Mouse (Mus musculus): ENCODE data around the gene 2410137M14Rik. TPM values are rescaled to one million over a fixed set of nuclear protein-coding genes. Genes with fewer than 3 reads are reported as not detected.

The 2410137M14Rik gene
- polyA plus RNA-seq, 1 experiment: 1.5 TPM

DNA sequence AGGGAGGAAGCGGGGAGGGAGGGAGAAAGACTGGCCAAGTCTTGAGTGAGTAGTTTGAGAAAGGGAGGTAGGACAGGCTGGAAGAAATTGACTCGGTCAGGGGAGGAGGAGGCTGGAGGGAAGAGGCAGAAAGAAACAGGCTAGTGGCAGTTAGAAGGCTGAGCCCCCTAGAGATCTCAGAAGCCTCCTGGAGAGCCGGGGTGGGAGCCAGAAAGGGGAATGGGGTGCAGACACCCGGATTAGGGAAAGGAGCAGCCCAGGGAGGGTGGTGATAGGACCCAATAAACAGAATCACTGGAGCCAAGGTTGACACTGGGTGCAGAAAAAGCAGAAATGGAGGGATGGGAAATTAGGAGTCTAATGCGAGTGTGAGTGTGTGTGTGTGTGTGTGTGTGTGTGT, 37.3 kb downstream of the 2410137M14Rik start:
- no peak for DNase-seq (ENCODE audit: low read depth)
- TF ChIP-seq CTCF (IDR thresholded peaks at IDR 0.05; ENCODE audit: borderline replicate concordance, extremely low read depth, insufficient read depth, insufficient read length) (no peak), POLR2A (IDR thresholded peaks at IDR 0.05; ENCODE audit: borderline replicate concordance, extremely low read depth, insufficient read depth, insufficient read length, poor library complexity, severe bottlenecking) (no peak)

- no peak for TF ChIP-seq CTCF (IDR thresholded peaks at IDR 0.05; ENCODE audit: borderline replicate concordance, extremely low read depth, insufficient read depth, insufficient read length)
- TF ChIP-seq POLR2A (IDR thresholded peaks at IDR 0.05; ENCODE audit: borderline replicate concordance, extremely low read depth, insufficient read depth, insufficient read length, poor library complexity, severe bottlenecking): no peak
- no peak for DNase-seq (ENCODE audit: low read depth)
These were observed 38.1 kb downstream of the 2410137M14Rik start, which contains the start of gene Rnf39 for GRCm38 (mm10) chr17:36942791-36943471. Rnf39 (plus strand) TSS chr17:36942918.

DNA sequence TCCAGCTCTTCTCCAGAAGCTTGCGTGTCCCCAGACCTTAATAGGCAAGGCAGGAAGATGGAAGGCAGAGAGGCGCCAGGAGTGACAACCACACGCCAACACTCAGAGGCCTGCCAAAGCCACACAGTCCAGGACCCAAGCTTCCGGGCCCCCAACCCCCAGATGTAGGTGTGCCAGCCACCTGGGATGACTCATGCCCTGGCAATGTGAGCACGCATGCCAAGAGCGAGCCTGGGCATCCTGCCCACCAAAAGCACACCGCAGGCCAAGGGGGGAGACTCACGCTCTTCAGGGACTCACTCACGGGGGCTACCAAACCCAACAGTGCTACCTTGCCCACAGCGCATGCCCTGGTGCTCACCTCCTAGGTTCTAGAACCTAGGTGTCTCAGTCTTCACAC, 38.6 kb downstream of the 2410137M14Rik start:
- DNase-seq (ENCODE audit: low read depth): peak; percentile 55
- no peak for TF ChIP-seq CTCF (IDR thresholded peaks at IDR 0.05; ENCODE audit: borderline replicate concordance, extremely low read depth, insufficient read depth, insufficient read length)
- TF ChIP-seq POLR2A (IDR thresholded peaks at IDR 0.05; ENCODE audit: borderline replicate concordance, extremely low read depth, insufficient read depth, insufficient read length, poor library complexity, severe bottlenecking): no peak

DNA sequence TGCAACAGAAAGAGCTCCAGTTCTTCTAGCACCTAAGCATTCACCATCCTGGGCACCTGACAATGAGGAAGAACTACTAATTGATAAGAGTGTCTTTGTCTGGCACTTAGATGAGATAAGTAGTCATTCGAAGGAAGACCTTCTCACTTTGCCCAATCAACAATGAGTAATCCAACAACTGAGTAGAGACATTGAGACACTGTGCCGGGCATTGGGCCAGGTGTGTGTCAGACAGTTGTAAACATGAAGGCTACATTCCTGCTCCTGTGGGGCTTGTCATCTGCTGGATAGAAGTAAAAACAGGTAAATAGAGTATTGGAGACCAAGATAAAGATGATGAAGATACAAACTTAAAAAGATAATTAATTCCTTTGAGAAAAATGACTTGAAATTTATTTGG, 43.0 kb downstream of the 2410137M14Rik start:
- no peak for DNase-seq (ENCODE audit: low read depth)
- TF ChIP-seq CTCF (IDR thresholded peaks at IDR 0.05; ENCODE audit: borderline replicate concordance, extremely low read depth, insufficient read depth, insufficient read length) (no peak), POLR2A (IDR thresholded peaks at IDR 0.05; ENCODE audit: borderline replicate concordance, extremely low read depth, insufficient read depth, insufficient read length, poor library complexity, severe bottlenecking) (no peak)

- TF ChIP-seq CTCF (IDR thresholded peaks at IDR 0.05; ENCODE audit: borderline replicate concordance, extremely low read depth, insufficient read depth, insufficient read length): no peak
- TF ChIP-seq POLR2A (IDR thresholded peaks at IDR 0.05; ENCODE audit: borderline replicate concordance, extremely low read depth, insufficient read depth, insufficient read length, poor library complexity, severe bottlenecking): no peak
- DNase-seq (ENCODE audit: low read depth): no peak
These were observed 49.2 kb downstream of the 2410137M14Rik start for GRCm38 (mm10) chr17:36931806-36932205.

DNA sequence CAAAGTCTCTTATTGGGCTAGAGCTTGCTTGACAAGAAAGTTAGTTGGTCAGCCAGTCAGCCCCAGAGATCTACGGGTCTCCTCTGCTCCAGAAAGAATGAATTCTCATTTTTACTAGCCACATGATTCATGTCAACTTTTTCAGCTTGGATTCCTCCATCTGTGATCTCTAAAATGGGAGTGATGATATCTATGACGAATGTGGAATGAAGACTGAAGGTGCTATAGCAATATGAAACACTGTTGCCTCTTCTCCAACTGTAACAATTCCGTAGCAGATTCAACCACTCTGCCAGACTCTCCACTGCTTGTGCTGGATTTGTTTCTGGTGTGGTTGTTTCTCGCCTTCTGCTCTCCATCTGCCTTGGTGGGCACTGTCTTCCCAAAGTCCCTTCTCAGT, 49.9 kb downstream of the 2410137M14Rik start:
- DNase-seq (ENCODE audit: low read depth): no peak
- TF ChIP-seq CTCF (IDR thresholded peaks at IDR 0.05; ENCODE audit: borderline replicate concordance, extremely low read depth, insufficient read depth, insufficient read length) (no peak), POLR2A (IDR thresholded peaks at IDR 0.05; ENCODE audit: borderline replicate concordance, extremely low read depth, insufficient read depth, insufficient read length, poor library complexity, severe bottlenecking) (no peak)

DNA sequence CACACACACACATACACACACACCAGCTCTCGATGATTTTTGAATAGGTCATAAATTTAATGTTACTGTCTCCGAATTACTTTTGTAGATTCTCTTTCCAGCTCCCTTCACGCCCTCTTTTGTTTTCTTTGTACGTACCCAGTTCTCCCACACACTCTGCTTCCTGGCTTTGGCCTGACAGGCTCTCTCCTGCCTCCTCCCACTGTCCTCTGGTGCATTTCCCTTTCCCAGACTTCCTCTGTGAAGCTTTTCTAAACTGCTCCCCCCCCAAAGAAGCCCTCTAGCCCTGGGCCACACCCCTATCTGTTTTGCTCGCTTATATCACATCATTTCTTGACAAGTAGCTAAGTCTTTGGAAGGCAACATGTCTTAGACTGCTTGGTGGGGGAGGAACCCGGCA, 50.8 kb downstream of the 2410137M14Rik start:
- no peak for DNase-seq (ENCODE audit: low read depth)
- TF ChIP-seq CTCF (IDR thresholded peaks at IDR 0.05; ENCODE audit: borderline replicate concordance, extremely low read depth, insufficient read depth, insufficient read length) (no peak), POLR2A (IDR thresholded peaks at IDR 0.05; ENCODE audit: borderline replicate concordance, extremely low read depth, insufficient read depth, insufficient read length, poor library complexity, severe bottlenecking) (no peak)

DNA sequence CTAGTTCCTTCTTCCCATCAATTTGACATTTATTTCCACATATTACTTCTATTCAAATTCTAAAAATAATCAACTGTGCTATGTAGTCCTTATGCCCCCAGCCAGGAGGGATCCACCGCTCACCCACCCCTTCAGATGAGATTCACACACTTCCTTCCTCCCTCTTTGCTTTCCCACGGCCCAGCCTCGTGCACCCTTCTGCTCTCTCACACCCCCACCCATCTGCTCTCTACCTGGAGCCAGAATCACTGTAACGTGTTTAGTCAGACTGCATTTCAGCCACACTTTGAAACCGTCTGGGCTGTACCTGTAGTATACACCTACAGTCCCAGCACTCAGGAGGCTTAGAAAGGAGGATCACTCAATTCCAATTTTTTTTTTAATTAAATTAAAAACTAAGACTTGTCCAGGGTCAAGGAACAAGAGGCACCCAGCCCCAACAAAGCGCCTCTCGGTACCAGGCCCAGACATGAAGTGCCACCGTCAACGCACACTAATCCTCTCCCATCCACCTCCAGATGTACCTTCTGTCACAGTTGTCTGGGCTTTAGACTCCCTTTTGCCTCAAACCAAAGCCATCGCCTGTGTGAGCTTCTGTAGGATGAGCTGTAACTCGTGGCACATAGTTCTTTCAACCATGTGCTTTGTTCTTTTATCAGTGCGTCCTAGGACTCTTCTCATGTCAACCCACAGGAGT, 51.7 kb downstream of the 2410137M14Rik start:
- no peak for DNase-seq (ENCODE audit: low read depth)

More for the DNA sequence above, 51.7 kb downstream of the 2410137M14Rik start:
- TF ChIP-seq POLR2A (IDR thresholded peaks at IDR 0.05; ENCODE audit: borderline replicate concordance, extremely low read depth, insufficient read depth, insufficient read length, poor library complexity, severe bottlenecking): no peak
- TF ChIP-seq CTCF (IDR thresholded peaks at IDR 0.05; ENCODE audit: borderline replicate concordance, extremely low read depth, insufficient read depth, insufficient read length): no peak

Other genes with a start within 250 kb of the 2410137M14Rik start
- not detected in 2 replicates for gene H2-M10.5, start 208.3 kb downstream of the 2410137M14Rik start, polyA plus RNA-seq (2012; rRNA removed)
- not detected in 2 replicates for gene H2-M10.6, start 169.1 kb downstream of the 2410137M14Rik start, polyA plus RNA-seq (2012; rRNA removed)
- 25.3 and 33.7 TPM in 2 replicates for gene Trim26, start 144.1 kb downstream of the 2410137M14Rik start, polyA plus RNA-seq (2012; rRNA removed)
- gene Trim15, start 114.0 kb downstream of the 2410137M14Rik start, polyA plus RNA-seq (2012; rRNA removed): 0.09 and 0.16 TPM in 2 replicates
- 0.19 and 0.52 TPM in 2 replicates for gene Trim10, start 111.7 kb downstream of the 2410137M14Rik start, polyA plus RNA-seq (2012; rRNA removed)
- gene Trim40, start 91.1 kb downstream of the 2410137M14Rik start, polyA plus RNA-seq (2012; rRNA removed): 0.08 TPM in 1 of 2 replicates, not detected in the other
- not detected in 2 replicates for gene Trim31, start 83.1 kb downstream of the 2410137M14Rik start, polyA plus RNA-seq (2012; rRNA removed)
- gene Rnf39, start 38.3 kb downstream of the 2410137M14Rik start, polyA plus RNA-seq (2012; rRNA removed): 0.18 and 0.19 TPM in 2 replicates
- gene Ppp1r11, start 29.5 kb downstream of the 2410137M14Rik start, polyA plus RNA-seq (2012; rRNA removed): 143 and 150 TPM in 2 replicates
- gene Znrd1, start 22.7 kb downstream of the 2410137M14Rik start, polyA plus RNA-seq (2012; rRNA removed): 41.8 and 55.2 TPM in 2 replicates
- gene Znrd1as, start 22.6 kb downstream of the 2410137M14Rik start, polyA plus RNA-seq (2012; rRNA removed): 3.5 TPM in 2 replicates
- 13.4 and 16.0 TPM in 2 replicates for gene H2-M5, start 8.3 kb upstream of the 2410137M14Rik start, polyA plus RNA-seq (2012; rRNA removed)
- gene Zfp57, start 19.9 kb upstream of the 2410137M14Rik start, polyA plus RNA-seq (2012; rRNA removed): 352 and 386 TPM in 2 replicates
- gene Mog, start 42.2 kb upstream of the 2410137M14Rik start, polyA plus RNA-seq (2012; rRNA removed): not detected in 2 replicates
- 238 and 282 TPM in 2 replicates for gene Gabbr1, start 64.7 kb upstream of the 2410137M14Rik start, polyA plus RNA-seq (2012; rRNA removed)
- gene Olfr90, start 107.3 kb upstream of the 2410137M14Rik start, polyA plus RNA-seq (2012; rRNA removed): not detected in 2 replicates
- not detected in 2 replicates for gene Olfr91, start 117.0 kb upstream of the 2410137M14Rik start, polyA plus RNA-seq (2012; rRNA removed)
- not detected in 2 replicates for gene Olfr92, start 138.9 kb upstream of the 2410137M14Rik start, polyA plus RNA-seq (2012; rRNA removed)
- gene Olfr93, start 180.3 kb upstream of the 2410137M14Rik start, polyA plus RNA-seq (2012; rRNA removed): not detected in 2 replicates
- gene Ubd, start 212.7 kb upstream of the 2410137M14Rik start, polyA plus RNA-seq (2012; rRNA removed): not detected in 2 replicates
- gene Olfr94, start 219.8 kb upstream of the 2410137M14Rik start, polyA plus RNA-seq (2012; rRNA removed): not detected in 2 replicates
- gene Olfr95, start 231.9 kb upstream of the 2410137M14Rik start, polyA plus RNA-seq (2012; rRNA removed): 0.03 and 0.05 TPM in 2 replicates
- gene Olfr96, start 238.9 kb upstream of the 2410137M14Rik start, polyA plus RNA-seq (2012; rRNA removed): not detected in 2 replicates